Mouse (Mus musculus): ENCODE data around the gene Tbc1d8. TPM values are rescaled to one million over a fixed set of nuclear protein-coding genes. Genes with fewer than 3 reads are reported as not detected.

Tbc1d8 gene
- polyA plus RNA-seq, 1 experiment from 2014 or later: 4.2 TPM

DNA sequence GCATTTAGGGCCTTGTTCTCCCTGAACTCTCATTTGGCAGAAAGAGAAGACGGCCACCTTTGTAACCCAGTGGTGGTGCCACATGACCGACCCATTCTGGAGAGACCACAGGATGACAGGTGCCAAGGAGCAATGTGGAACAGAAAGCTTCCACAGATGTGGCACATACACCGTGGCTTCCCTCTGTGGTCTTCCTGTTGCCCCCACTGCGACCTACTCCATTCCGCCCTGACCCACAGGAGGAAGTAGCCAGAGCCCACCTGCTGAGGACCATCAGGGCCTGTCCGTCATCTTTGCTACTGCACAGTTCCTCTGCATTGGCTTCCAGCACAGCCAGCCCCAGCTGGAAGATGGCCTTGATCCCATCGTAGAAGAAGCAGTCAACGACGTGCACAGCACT is 97.5 kb downstream of the Tbc1d8 start:
- no peak overlapping the region for H3K4me2 ChIP-seq (replicated peaks; ENCODE audit: low read depth)
- no peaks in the 10 kb centered on the region for H3K4me1 ChIP-seq (replicated peaks; ENCODE audit: control insufficient read depth, insufficient read depth, low read length)
- H3K36me3 ChIP-seq (ENCODE audit: control insufficient read depth, insufficient read depth): peaks cover 18% of the 10 kb centered on the region; the same call in 1 of the 2 replicates
- H3K27me3 ChIP-seq (replicated peaks; ENCODE audit: control insufficient read depth, insufficient read depth, low read length): no peaks in the 10 kb centered on the region
- no peak overlapping the region for H3K27ac ChIP-seq (ENCODE audit: low read depth, low read length)
- WGBS: 81% methylated on average over 9 of the region's 9 CpGs
- no peak for TF ChIP-seq CTCF (IDR thresholded peaks at IDR 0.05; ENCODE audit: low read depth)
- no peak overlapping the region for H3K4me3 ChIP-seq (ENCODE audit: low read depth, low read length)
- no peak for ATAC-seq
- H3K9ac ChIP-seq (ENCODE audit: low read depth, low read length): no peak overlapping the region
- H3K9me3 ChIP-seq (ENCODE audit: control insufficient read depth): no peaks in the 10 kb centered on the region

DNA sequence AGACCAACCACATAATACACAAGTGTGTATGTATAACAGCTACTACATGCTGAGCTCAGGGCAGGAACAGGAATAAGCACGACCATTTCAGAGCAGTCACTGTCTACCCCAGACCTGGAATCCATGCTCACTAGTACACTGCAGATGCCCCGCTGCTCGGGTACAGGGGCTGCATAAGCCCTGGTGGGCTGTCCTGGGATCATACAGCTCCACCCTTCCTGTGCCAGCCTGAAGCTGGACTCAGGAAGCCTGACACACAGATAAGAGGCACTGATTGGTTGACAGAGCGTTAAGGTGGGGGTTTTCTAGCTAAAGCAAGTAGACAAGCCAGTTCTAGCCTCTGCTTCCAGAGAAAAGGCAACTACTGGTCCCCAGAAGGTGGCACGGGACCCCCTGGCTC is 99.5 kb downstream of the Tbc1d8 start:
- no peaks in the 10 kb centered on the region for H3K27me3 ChIP-seq (replicated peaks; ENCODE audit: control insufficient read depth, insufficient read depth, low read length)
- no peaks in the 10 kb centered on the region for H3K9me3 ChIP-seq (ENCODE audit: control insufficient read depth)
- no peak overlapping the region for H3K9ac ChIP-seq (ENCODE audit: low read depth, low read length)
- no peak for TF ChIP-seq CTCF (IDR thresholded peaks at IDR 0.05; ENCODE audit: low read depth)
- no peak overlapping the region for H3K27ac ChIP-seq (ENCODE audit: low read depth, low read length)
- no peaks in the 10 kb centered on the region for H3K4me1 ChIP-seq (replicated peaks; ENCODE audit: control insufficient read depth, insufficient read depth, low read length)
- 60% methylated on average over 5 of the region's 5 CpGs for WGBS
- peaks cover 20% of the 10 kb centered on the region; the same call in 1 of the 2 replicates for H3K36me3 ChIP-seq (ENCODE audit: control insufficient read depth, insufficient read depth)
- ATAC-seq: no peak
- H3K4me2 ChIP-seq (replicated peaks; ENCODE audit: low read depth): no peak overlapping the region
- no peak overlapping the region for H3K4me3 ChIP-seq (ENCODE audit: low read depth, low read length)

DNA sequence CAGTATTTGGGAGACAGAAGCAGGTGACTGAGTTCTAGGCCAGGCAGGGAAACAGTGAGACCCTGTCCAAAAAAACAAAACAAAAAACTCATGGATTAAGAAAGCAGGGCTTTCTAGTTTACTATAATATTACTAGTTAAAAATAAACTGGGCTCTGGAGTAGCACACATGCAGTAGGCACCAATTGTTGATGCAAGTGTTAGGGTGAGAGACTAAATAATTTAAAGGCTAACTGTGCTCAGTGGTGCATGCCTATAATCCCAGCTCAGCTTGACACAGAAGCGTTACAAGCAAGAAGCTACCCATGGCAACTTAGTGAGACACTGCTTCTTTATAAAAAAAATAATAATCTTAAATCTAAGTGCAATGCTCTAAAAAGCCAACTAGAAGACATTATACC is 100.0 kb downstream of the Tbc1d8 start:
- H3K4me1 ChIP-seq (replicated peaks; ENCODE audit: control insufficient read depth, insufficient read depth, low read length): no peaks in the 10 kb centered on the region
- H3K9me3 ChIP-seq (ENCODE audit: control insufficient read depth): no peaks in the 10 kb centered on the region
- H3K36me3 ChIP-seq (ENCODE audit: control insufficient read depth, insufficient read depth): peaks cover 25% of the 10 kb centered on the region; the same call in 1 of the 2 replicates
- H3K4me2 ChIP-seq (replicated peaks; ENCODE audit: low read depth): no peak overlapping the region
- WGBS: 75% methylated on average over 1 of the region's 1 CpGs
- H3K9ac ChIP-seq (ENCODE audit: low read depth, low read length): no peak overlapping the region
- no peak overlapping the region for H3K27ac ChIP-seq (ENCODE audit: low read depth, low read length)
- no peak for ATAC-seq
- H3K27me3 ChIP-seq (replicated peaks; ENCODE audit: control insufficient read depth, insufficient read depth, low read length): no peaks in the 10 kb centered on the region
- no peak for TF ChIP-seq CTCF (IDR thresholded peaks at IDR 0.05; ENCODE audit: low read depth)
- H3K4me3 ChIP-seq (ENCODE audit: low read depth, low read length): no peak overlapping the region

DNA sequence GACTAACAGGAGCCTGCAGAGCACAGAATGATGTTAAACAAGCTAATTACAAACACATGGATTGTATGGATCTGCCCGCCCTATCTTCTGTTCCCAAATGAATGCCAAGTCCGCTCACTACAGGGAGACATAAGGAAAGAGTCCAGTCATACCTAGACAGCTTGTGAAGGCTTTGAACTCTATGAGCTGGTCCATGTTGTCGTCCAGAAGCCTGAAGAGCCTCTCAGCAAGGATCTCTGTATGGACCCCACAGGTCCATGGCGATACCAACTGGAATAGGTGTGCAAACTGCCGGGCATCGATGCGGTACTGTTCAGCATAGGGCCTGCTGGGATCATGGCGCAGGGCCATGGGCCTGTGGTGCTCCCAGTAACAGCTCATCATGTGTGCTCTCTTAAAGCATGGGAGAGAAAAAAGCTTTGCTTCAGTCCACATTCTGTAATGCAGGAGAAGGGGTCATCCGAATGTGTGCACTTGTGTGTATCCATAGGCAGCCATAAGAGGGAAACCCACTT is 101.8 kb downstream of the Tbc1d8 start:
- Histone ChIP-seq H3K4me3 (ENCODE audit: low read depth, low read length) (no peak overlapping the region), H3K9ac (ENCODE audit: low read depth, low read length) (no peak overlapping the region), H3K27ac (ENCODE audit: low read depth, low read length) (no peak overlapping the region), H3K4me1 (replicated peaks; ENCODE audit: control insufficient read depth, insufficient read depth, low read length) (no peaks in the 10 kb centered on the region), H3K4me2 (replicated peaks; ENCODE audit: low read depth) (no peak overlapping the region), H3K36me3 (ENCODE audit: control insufficient read depth, insufficient read depth) (peaks cover 43% of the 10 kb centered on the region), H3K9me3 (ENCODE audit: control insufficient read depth) (no peaks in the 10 kb centered on the region), H3K27me3 (replicated peaks; ENCODE audit: control insufficient read depth, insufficient read depth, low read length) (no peaks in the 10 kb centered on the region)
- ATAC-seq: no peak
- WGBS: 95% methylated on average over 9 of the region's 9 CpGs
- TF ChIP-seq CTCF (IDR thresholded peaks at IDR 0.05; ENCODE audit: low read depth): no peak

DNA sequence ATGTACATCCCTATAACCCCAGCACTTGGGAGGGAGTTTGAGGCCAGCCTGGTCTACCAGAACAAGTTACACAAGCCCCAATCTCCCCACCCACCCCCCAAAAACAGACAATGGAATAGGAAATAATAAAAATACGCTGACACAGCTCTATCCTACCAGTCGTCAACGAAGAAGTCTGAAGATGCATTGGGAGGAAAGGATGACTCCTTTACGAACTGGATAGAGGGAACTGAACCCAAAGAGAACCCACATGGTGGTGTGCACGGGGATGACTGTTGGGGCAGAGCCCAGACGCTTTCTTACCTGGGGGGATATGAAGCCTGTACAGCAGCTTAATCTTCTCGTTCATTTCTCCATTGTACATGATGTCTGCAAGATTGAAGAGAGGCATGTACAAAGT is 102.4 kb downstream of the Tbc1d8 start:
- H3K27ac ChIP-seq (ENCODE audit: low read depth, low read length): no peak overlapping the region
- no peak overlapping the region for H3K9ac ChIP-seq (ENCODE audit: low read depth, low read length)
- H3K27me3 ChIP-seq (replicated peaks; ENCODE audit: control insufficient read depth, insufficient read depth, low read length): no peaks in the 10 kb centered on the region
- no peaks in the 10 kb centered on the region for H3K9me3 ChIP-seq (ENCODE audit: control insufficient read depth)
- WGBS: 79% methylated on average over 7 of the region's 7 CpGs
- ATAC-seq: no peak
- H3K4me2 ChIP-seq (replicated peaks; ENCODE audit: low read depth): no peak overlapping the region
- H3K4me1 ChIP-seq (replicated peaks; ENCODE audit: control insufficient read depth, insufficient read depth, low read length): no peaks in the 10 kb centered on the region
- peaks cover 46% of the 10 kb centered on the region for H3K36me3 ChIP-seq (ENCODE audit: control insufficient read depth, insufficient read depth)
- no peak for TF ChIP-seq CTCF (IDR thresholded peaks at IDR 0.05; ENCODE audit: low read depth)
- H3K4me3 ChIP-seq (ENCODE audit: low read depth, low read length): no peak overlapping the region

DNA sequence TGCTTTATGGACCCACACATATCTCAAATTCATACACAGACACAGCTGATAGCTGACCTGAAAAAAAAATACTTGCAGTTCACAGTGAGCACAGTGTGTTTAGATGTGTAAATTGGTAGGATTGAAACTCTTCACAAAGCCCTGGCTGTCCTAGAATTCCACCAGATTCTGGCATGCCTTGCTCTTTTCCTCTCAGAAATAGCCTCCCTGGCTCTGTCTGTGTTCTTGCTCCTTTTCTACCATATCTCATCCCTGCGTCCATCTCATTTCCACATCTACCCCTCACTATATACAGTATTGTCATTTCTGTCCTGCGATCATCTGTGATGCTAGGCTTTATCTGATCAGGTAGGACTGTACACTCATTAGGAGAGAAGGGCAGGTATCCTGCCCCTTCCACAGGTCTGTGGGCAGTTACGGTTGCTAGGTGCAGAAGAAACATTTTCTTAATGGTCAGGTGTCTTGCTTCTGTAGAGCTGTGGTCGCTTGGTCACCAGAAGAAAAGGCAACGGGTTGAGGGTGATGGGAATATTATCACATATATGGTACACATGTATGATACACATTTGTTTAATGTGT is 104.2 kb downstream of the Tbc1d8 start:
- no peak for ATAC-seq
- peaks cover 58% of the 10 kb centered on the region for H3K36me3 ChIP-seq (ENCODE audit: control insufficient read depth, insufficient read depth)

More for the DNA sequence above, 104.2 kb downstream of the Tbc1d8 start:
- no peaks in the 10 kb centered on the region; the same call in 1 of the 2 replicates for H3K4me1 ChIP-seq (replicated peaks; ENCODE audit: control insufficient read depth, insufficient read depth, low read length)
- WGBS: 84% methylated on average over 5 of the region's 5 CpGs
- H3K9ac ChIP-seq (ENCODE audit: low read depth, low read length): no peak overlapping the region
- H3K27me3 ChIP-seq (replicated peaks; ENCODE audit: control insufficient read depth, insufficient read depth, low read length): no peaks in the 10 kb centered on the region
- TF ChIP-seq CTCF (IDR thresholded peaks at IDR 0.05; ENCODE audit: low read depth): no peak
- no peak overlapping the region for H3K4me3 ChIP-seq (ENCODE audit: low read depth, low read length)
- no peaks in the 10 kb centered on the region for H3K9me3 ChIP-seq (ENCODE audit: control insufficient read depth)
- no peak overlapping the region for H3K27ac ChIP-seq (ENCODE audit: low read depth, low read length)
- no peak overlapping the region for H3K4me2 ChIP-seq (replicated peaks; ENCODE audit: low read depth)
